Mouse (Mus musculus): ENCODE data around the gene Gpr182.

The Gpr182 gene

GRCm38 (mm10) chr10:127708850-127709370, 42.6 kb downstream of the Gpr182 start:
- in situ Hi-C loops (cut with MboI; ENCODE audit: low pct_unique_long_range_greater_than_20kb in 1 of 2, low sequenced_read_pairs in 2 of 2, unreplicated experiment in 1 of 2): no loop called here

DNA sequence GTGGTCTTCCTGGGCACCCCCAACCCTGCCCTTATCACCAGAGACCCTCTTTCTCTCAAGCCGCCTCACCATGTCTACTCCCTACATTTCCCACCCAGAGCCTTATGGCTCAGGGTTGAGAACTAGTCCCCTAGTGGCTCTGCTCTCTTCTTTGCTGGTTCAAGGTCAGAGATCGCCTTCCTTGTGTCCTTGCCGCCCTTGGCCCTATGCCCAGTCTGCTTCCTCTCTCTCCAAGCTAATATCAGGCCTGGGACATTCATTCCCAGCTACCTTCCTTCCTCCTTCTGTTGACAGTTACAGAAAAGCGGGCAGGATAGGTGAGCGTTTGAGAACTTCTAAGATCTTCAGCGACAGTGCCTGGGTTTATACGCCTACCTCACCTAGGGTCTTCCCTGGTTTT, 43.8 kb downstream of the Gpr182 start:
- in situ Hi-C loops (cut with MboI; ENCODE audit: low pct_unique_long_range_greater_than_20kb in 1 of 2, low sequenced_read_pairs in 2 of 2, unreplicated experiment in 1 of 2): no loop called here

- in situ Hi-C loops (cut with MboI; ENCODE audit: low pct_unique_long_range_greater_than_20kb in 1 of 2, low sequenced_read_pairs in 2 of 2, unreplicated experiment in 1 of 2): no loop called here
Observed at GRCm38 (mm10) chr10:127705783-127706182, 45.7 kb downstream of the Gpr182 start.

- in situ Hi-C loops (cut with MboI; ENCODE audit: low pct_unique_long_range_greater_than_20kb in 1 of 2, low sequenced_read_pairs in 2 of 2, unreplicated experiment in 1 of 2): no loop called here
Observed at GRCm38 (mm10) chr10:127704766-127705220, 46.7 kb downstream of the Gpr182 start, which contains the start of gene Myo1a. Myo1a (plus strand) TSS chr10:127705170.

GRCm38 (mm10) chr10:127704293-127704692, 47.2 kb downstream of the Gpr182 start:
- in situ Hi-C loops (cut with MboI; ENCODE audit: low pct_unique_long_range_greater_than_20kb in 1 of 2, low sequenced_read_pairs in 2 of 2, unreplicated experiment in 1 of 2): no loop called here

- in situ Hi-C loops (cut with MboI; ENCODE audit: low pct_unique_long_range_greater_than_20kb in 1 of 2, low sequenced_read_pairs in 2 of 2, unreplicated experiment in 1 of 2): no loop called here
Observed at GRCm38 (mm10) chr10:127703299-127703698, 48.2 kb downstream of the Gpr182 start.

DNA sequence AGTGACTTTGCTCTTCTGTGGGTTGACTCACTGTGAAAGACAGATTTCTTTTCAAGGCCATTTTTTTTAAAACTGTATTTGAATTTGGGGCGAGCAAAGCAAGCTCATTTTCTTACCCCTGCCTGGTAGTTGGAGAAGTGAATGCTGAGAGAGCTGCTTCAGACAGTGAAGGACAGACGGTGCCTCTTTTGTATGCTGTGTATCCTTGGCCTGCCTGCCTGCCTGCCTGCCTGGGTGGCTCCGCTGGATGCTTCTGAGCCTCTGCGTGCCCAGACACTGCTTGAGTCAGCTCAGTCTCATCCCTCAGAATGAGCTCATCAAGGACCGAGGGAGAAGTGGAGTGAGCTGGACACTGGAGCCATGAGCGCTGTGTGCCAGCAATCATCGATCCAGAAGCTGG, 52.6 kb downstream of the Gpr182 start:
- in situ Hi-C loops (cut with MboI; ENCODE audit: low pct_unique_long_range_greater_than_20kb in 1 of 2, low sequenced_read_pairs in 2 of 2, unreplicated experiment in 1 of 2): no loop called here

Measured in mouse embryonic stem cell (cell line).